Mouse (Mus musculus) erythroblast, adult 5-6 weeks (primary cell): ENCODE results near the gene Pcbp1. TPM values are rescaled to one million over a fixed set of nuclear protein-coding genes. Genes with fewer than 3 reads are reported as not detected.
A peak's percentile ranks its signal among the peaks of the same experiment; 100 is the strongest.

Source experiments
- ATAC-seq: replicated peaks from 2 replicates; pipeline ENCODE4 v1.8.0; 2016; ENCODE audit warnings: moderate number of reproducible peaks, mild to moderate bottlenecking, moderate TSS enrichment, inconsistent platforms; ENCODE audit not compliant: poor library complexity, low FRiP score, severe bottlenecking
- total RNA-seq, 2 experiments: library from RNA; stranded (forward) in 1 of 2; stranded (reverse) in 1 of 2; fragments of 150-400 nt in 1 of 2; fragments of 200-764, 138-1000 nt in 1 of 2; gene quantifications; 2 replicates each; pipeline versions ENCODE4 v1.2.3 to v1.2.4; 2015 to 2017; ENCODE audit warnings: low replicate concordance in 2 of 2

The Pcbp1 gene
- total RNA-seq, 2 experiments from 2014 or later: 20.1 to 88.2 TPM

- ATAC-seq: peak; percentile 79
Measured at GRCm38 (mm10) chr6:86524879-86525645, 1.1 kb downstream of the Pcbp1 start.

GRCm38 (mm10) chr6:86523755-86524434 lies 2.2 kb downstream of the Pcbp1 start:
- no peak for ATAC-seq

GRCm38 (mm10) chr6:86523242-86523754 lies 2.8 kb downstream of the Pcbp1 start:
- no peak for ATAC-seq

- no peak for ATAC-seq
Measured at GRCm38 (mm10) chr6:86522001-86522911, 3.9 kb downstream of the Pcbp1 start.

- no peak for ATAC-seq
Measured at GRCm38 (mm10) chr6:86519767-86520345, 6.3 kb downstream of the Pcbp1 start.

- no peak for ATAC-seq
Measured at GRCm38 (mm10) chr6:86516021-86516420, 10.1 kb downstream of the Pcbp1 start.

- no peak for ATAC-seq
Measured at GRCm38 (mm10) chr6:86513296-86513695, 12.8 kb downstream of the Pcbp1 start.

GRCm38 (mm10) chr6:86510979-86511378 lies 15.1 kb downstream of the Pcbp1 start:
- no peak for ATAC-seq

GRCm38 (mm10) chr6:86509866-86510200 lies 16.3 kb downstream of the Pcbp1 start:
- ATAC-seq: peak; percentile 56

- no peak for ATAC-seq
Measured at GRCm38 (mm10) chr6:86509194-86509865, 16.8 kb downstream of the Pcbp1 start.

- no peak for ATAC-seq
Measured at GRCm38 (mm10) chr6:86508736-86509135, 17.4 kb downstream of the Pcbp1 start.

- ATAC-seq: no peak
Measured at GRCm38 (mm10) chr6:86507116-86507515, 19.0 kb downstream of the Pcbp1 start.

- no peak for ATAC-seq
Measured at GRCm38 (mm10) chr6:86506309-86506708, 19.8 kb downstream of the Pcbp1 start.

- ATAC-seq: no peak
Measured at GRCm38 (mm10) chr6:86505671-86506070, 20.4 kb downstream of the Pcbp1 start.

- no peak for ATAC-seq
Measured at GRCm38 (mm10) chr6:86503513-86503912, 22.6 kb downstream of the Pcbp1 start.

GRCm38 (mm10) chr6:86499571-86500109 lies 26.5 kb downstream of the Pcbp1 start:
- ATAC-seq: no peak

GRCm38 (mm10) chr6:86497942-86498732 lies 28.0 kb downstream of the Pcbp1 start:
- no peak for ATAC-seq

- no peak for ATAC-seq
Measured at GRCm38 (mm10) chr6:86497071-86497815, 28.9 kb downstream of the Pcbp1 start.
